Comparison of ENCODE assay signal across 14 mouse cellular contexts in the genomic region with DNA sequence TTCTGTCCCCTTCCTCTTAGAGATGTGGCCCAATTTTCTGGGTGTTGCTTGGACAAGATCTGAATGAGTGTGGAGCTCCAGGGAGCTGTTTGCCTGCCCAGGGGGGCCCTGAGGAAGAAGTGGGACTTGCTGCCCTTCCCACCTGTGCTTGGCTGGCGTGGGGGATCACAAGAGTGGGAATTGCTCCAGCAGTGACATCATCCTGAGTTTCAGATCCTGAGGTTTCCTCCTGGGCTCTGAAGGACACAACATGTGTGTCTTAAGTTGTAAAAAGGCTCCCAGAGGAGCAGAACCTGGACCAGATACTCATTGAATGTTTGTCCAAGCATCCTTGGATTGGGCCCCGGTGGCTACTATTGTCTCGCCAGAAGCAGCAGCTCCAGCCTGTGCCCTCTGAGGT. TPM values are rescaled to one million over a fixed set of nuclear protein-coding genes. Genes with fewer than 3 reads are reported as not detected.
DNase-seq lines count a peak whose midpoint lies in the region; ATAC-seq and TF ChIP-seq lines count a peak whose summit lies in the region.
"Had no signal": no experiment of that assay in that cellular context is flagged by ENCODE, and none has a peak within 500 bp of the region (broad histone marks: within the 10 kb centered on the region; RNA-seq: fewer than 3 reads in every experiment).

No protein-coding gene starts in this region.

- peaks cover 34% of the 10 kb centered on the region for H3K4me1 ChIP-seq in forebrain, embryonic 13.5 days
- H3K4me1 ChIP-seq in forebrain, embryonic 11.5 days (replicated peaks; ENCODE audit: control insufficient read depth, insufficient read depth, low read length), result 0 out of 2 replicates have a peak, but pooled peaks cover 2% of the 10 kb centered on the region
- H3K4me1 ChIP-seq in hindbrain, embryonic 15.5 days (replicated peaks), result peaks cover 31% of the 10 kb centered on the region
- H3K4me1 ChIP-seq in neural tube, embryonic 15.5 days, result peaks cover 41% of the 10 kb centered on the region
- H3K4me1 ChIP-seq in heart, adult 2 months (ENCODE audit: control insufficient read depth, insufficient read depth, low read length), result peaks cover 7% of the 10 kb centered on the region

- peak overlapping the region; percentile 88 for H3K4me2 ChIP-seq in forebrain, embryonic 13.5 days
- no peak overlapping the region for H3K4me2 ChIP-seq in forebrain, embryonic 11.5 days (ENCODE audit: low read depth, low read length, severe bottlenecking)
- peak overlapping the region; percentile 92 for H3K4me2 ChIP-seq in hindbrain, embryonic 15.5 days
- peak overlapping the region; percentile 94 for H3K4me2 ChIP-seq in neural tube, embryonic 15.5 days

- no peak for ATAC-seq in forebrain, embryonic 13.5 days
- ATAC-seq in forebrain, embryonic 11.5 days (replicated peaks; ENCODE audit: low FRiP score), result no peak
- no peak for ATAC-seq in hindbrain, embryonic 15.5 days (ENCODE audit: low FRiP score, low read depth)
- ATAC-seq in neural tube, embryonic 15.5 days (ENCODE audit: low FRiP score), result no peak

- H3K36me3 ChIP-seq in forebrain, embryonic 13.5 days (ENCODE audit: poor library complexity, severe bottlenecking), result peaks cover 8% of the 10 kb centered on the region
- no peaks in the 10 kb centered on the region for H3K36me3 ChIP-seq in forebrain, embryonic 11.5 days (ENCODE audit: control insufficient read depth, insufficient read depth, low read length)
- H3K36me3 ChIP-seq in hindbrain, embryonic 15.5 days, result no peaks in the 10 kb centered on the region
- H3K36me3 ChIP-seq in neural tube, embryonic 15.5 days, result no peaks in the 10 kb centered on the region
- no peaks in the 10 kb centered on the region for H3K36me3 ChIP-seq in heart, adult 2 months (ENCODE audit: control insufficient read depth, insufficient read depth, low read length)
- H3K36me3 ChIP-seq: heart, embryonic 15.5 days had no signal

- H3K4me3 ChIP-seq in forebrain, embryonic 13.5 days, result peak overlapping the region; percentile 55
- no peak overlapping the region for H3K4me3 ChIP-seq in forebrain, embryonic 11.5 days (ENCODE audit: low read depth, low read length)
- peak overlapping the region; percentile 46 for H3K4me3 ChIP-seq in hindbrain, embryonic 15.5 days
- peak overlapping the region; percentile 55 for H3K4me3 ChIP-seq in neural tube, embryonic 15.5 days (replicated peaks)
- no peak overlapping the region for H3K4me3 ChIP-seq in heart, adult 2 months

- intact Hi-C loops in heart, adult 2 months (cut with DNase I), result no loop called here

- TF ChIP-seq POLR2A in heart, adult 2 months (IDR thresholded peaks at IDR 0.05; ENCODE audit: insufficient read depth, low read depth, low read length), result no peak

- no peak for DNase-seq in forebrain, embryonic 11.5 days (ENCODE audit: low spot score)
- peak; percentile 69 to 76 for DNase-seq in cerebellum, postnatal 25 days
- no peak for DNase-seq in heart, adult 2 months
- no peak for DNase-seq in heart, adult 11 months
- DNase-seq in testis, postnatal 14 days (ENCODE audit: low spot score), result no peak
- DNase-seq: adrenal gland, adult 8-10 months; B cell, adult 2 months; kidney, adult 2 months; thymus, postnatal 36 days had no signal

- no peak for TF ChIP-seq CTCF in heart, adult 2 months (IDR thresholded peaks at IDR 0.05)

- peak overlapping the region; percentile 69 for H3K9ac ChIP-seq in forebrain, embryonic 13.5 days
- no peak overlapping the region for H3K9ac ChIP-seq in forebrain, embryonic 11.5 days (ENCODE audit: low read length)
- peak overlapping the region; percentile 71 for H3K9ac ChIP-seq in hindbrain, embryonic 15.5 days
- H3K9ac ChIP-seq in neural tube, embryonic 15.5 days (replicated peaks), result peak overlapping the region; percentile 72
- no peak overlapping the region for H3K9ac ChIP-seq in heart, adult 2 months (ENCODE audit: low read depth, low read length)
- H3K9ac ChIP-seq: heart, embryonic 15.5 days had no signal

- WGBS in forebrain, embryonic 13.5 days, result 81% methylated on average over 3 of the region's 3 CpGs
- WGBS in forebrain, embryonic 11.5 days, result 90% methylated on average over 3 of the region's 3 CpGs
- 67% methylated on average over 3 of the region's 3 CpGs for WGBS in hindbrain, embryonic 15.5 days
- WGBS in neural tube, embryonic 15.5 days, result 52% methylated on average over 3 of the region's 3 CpGs
- WGBS in heart, adult 2 months, result 37% methylated on average over 3 of the region's 3 CpGs

- no peaks in the 10 kb centered on the region for H3K79me2 ChIP-seq in heart, adult 2 months (replicated peaks; ENCODE audit: control insufficient read depth, insufficient read depth, low read length)

- no peak for TF ChIP-seq EP300 in heart, adult 2 months (IDR thresholded peaks at IDR 0.05; ENCODE audit: insufficient read depth, low read depth, low read length)

- no peak overlapping the region for H3K27ac ChIP-seq in forebrain, embryonic 13.5 days
- no peak overlapping the region for H3K27ac ChIP-seq in forebrain, embryonic 11.5 days (ENCODE audit: low read depth, low read length)
- peak overlapping the region; percentile 82; the same call in 1 of the 2 replicates for H3K27ac ChIP-seq in hindbrain, embryonic 15.5 days (replicated peaks)
- H3K27ac ChIP-seq in neural tube, embryonic 15.5 days (replicated peaks), result peak overlapping the region; percentile 80
- no peak overlapping the region for H3K27ac ChIP-seq in heart, adult 2 months
- H3K27ac ChIP-seq: heart, embryonic 15.5 days; macrophage had no signal

- H3K9me3 ChIP-seq in forebrain, embryonic 13.5 days (replicated peaks), result no peaks in the 10 kb centered on the region
- H3K9me3 ChIP-seq in forebrain, embryonic 11.5 days (ENCODE audit: control insufficient read depth, low read length), result no peaks in the 10 kb centered on the region
- no peaks in the 10 kb centered on the region for H3K9me3 ChIP-seq in hindbrain, embryonic 15.5 days
- H3K9me3 ChIP-seq in neural tube, embryonic 15.5 days (replicated peaks), result no peaks in the 10 kb centered on the region
- H3K9me3 ChIP-seq: heart, embryonic 15.5 days had no signal

- no peaks in the 10 kb centered on the region for H3K27me3 ChIP-seq in forebrain, embryonic 13.5 days
- no peaks in the 10 kb centered on the region for H3K27me3 ChIP-seq in forebrain, embryonic 11.5 days (ENCODE audit: control insufficient read depth, insufficient read depth, low read length)
- H3K27me3 ChIP-seq in hindbrain, embryonic 15.5 days, result no peaks in the 10 kb centered on the region
- no peaks in the 10 kb centered on the region for H3K27me3 ChIP-seq in neural tube, embryonic 15.5 days (replicated peaks)
- no peaks in the 10 kb centered on the region for H3K27me3 ChIP-seq in heart, adult 2 months (ENCODE audit: control insufficient read depth, insufficient read depth, low read length)

RNA-seq across cellular contexts. Expression of a gene that starts 43.4 kb away (rescaled TPM):
- polyA plus RNA-seq in forebrain, embryonic 13.5 days (2015; fragmentation: Nextera tagmentation; extraction: Ambion mirVana), result 80.3 and 99.0 TPM in 2 replicates
- polyA plus RNA-seq in forebrain, embryonic 11.5 days (2014; fragmentation: Nextera tagmentation; extraction: Ambion mirVana), result 55.5 and 63.8 TPM in 2 replicates
- 146 and 155 TPM in 2 replicates for polyA plus RNA-seq in hindbrain, embryonic 15.5 days (2015; fragmentation: Nextera tagmentation; extraction: Ambion mirVana)
- polyA plus RNA-seq in neural tube, embryonic 15.5 days (2015; fragmentation: Nextera tagmentation; extraction: Ambion mirVana), result 104 and 120 TPM in 2 replicates
- 100 to 1,000 TPM in 1 of 2 experiments, 10 to 100 TPM in 1; 58.4 to 104 TPM for total RNA-seq in heart, adult 2 months (2021)
- polyA plus RNA-seq in heart, adult 2 months (2012; rRNA removed), result 30.3 and 40.2 TPM in 2 replicates

Comparison
In these comparisons a context has a peak if more than half of its experiments do, and no peak if none do; other contexts are left out.
1. H3K4me3 ChIP-seq: peak in forebrain, embryonic 13.5 days (single experiment), hindbrain, embryonic 15.5 days (single experiment) and neural tube, embryonic 15.5 days (single experiment); none in forebrain, embryonic 11.5 days (single experiment) and heart, adult 2 months (single experiment).
2. H3K9ac ChIP-seq: peak in forebrain, embryonic 13.5 days (single experiment), hindbrain, embryonic 15.5 days (single experiment) and neural tube, embryonic 15.5 days (single experiment); none in forebrain, embryonic 11.5 days (single experiment) and heart, adult 2 months (single experiment).
3. H3K27ac ChIP-seq: peak in hindbrain, embryonic 15.5 days (single experiment) and neural tube, embryonic 15.5 days (single experiment); none in forebrain, embryonic 13.5 days (single experiment), forebrain, embryonic 11.5 days (single experiment) and heart, adult 2 months (single experiment).
4. DNase-seq: peak in cerebellum, postnatal 25 days (2 of 2); none in forebrain, embryonic 11.5 days (single experiment), heart, adult 2 months (0 of 2), heart, adult 11 months (single experiment) and testis, postnatal 14 days (single experiment).